In genomic region chr14:95659552-95659951, GRCm38 (mm10) we compare ENCODE assay signal across 15 mouse cellular contexts.
"Had no signal": no experiment of that assay in that cellular context is flagged by ENCODE, and none has a peak within 500 bp of the region (broad histone marks: within the 10 kb centered on the region; RNA-seq: fewer than 3 reads in every experiment).

No protein-coding gene starts in this region.

- H3K4me1 ChIP-seq: neural tube, embryonic 12.5 days; neural tube, embryonic 13.5 days; neural tube, embryonic 15.5 days; stomach, embryonic 15.5 days had no signal

- H3K9ac ChIP-seq: neural tube, embryonic 12.5 days; neural tube, embryonic 13.5 days; neural tube, embryonic 15.5 days; stomach, embryonic 15.5 days had no signal

- H3K27ac ChIP-seq: neural tube, embryonic 12.5 days; neural tube, embryonic 13.5 days; neural tube, embryonic 15.5 days; stomach, embryonic 15.5 days; stomach, postnatal 0 days had no signal

- DNase-seq: right cerebral cortex, adult 18-20 months; right cerebral cortex, postnatal 14 days; right cerebral cortex, postnatal 25 days; right cerebral cortex, postnatal 4 days; thymus, adult 18-20 months; thymus, adult 2 months; thymus, postnatal 14 days; thymus, postnatal 25 days; thymus, postnatal 36 days; thymus, postnatal 4 days had no signal

- H3K4me3 ChIP-seq: neural tube, embryonic 12.5 days; neural tube, embryonic 13.5 days; neural tube, embryonic 15.5 days; stomach, embryonic 15.5 days had no signal

- H3K9me3 ChIP-seq: neural tube, embryonic 12.5 days; neural tube, embryonic 13.5 days; neural tube, embryonic 15.5 days; stomach, embryonic 15.5 days had no signal

- H3K36me3 ChIP-seq: neural tube, embryonic 12.5 days; neural tube, embryonic 13.5 days; neural tube, embryonic 15.5 days; stomach, embryonic 15.5 days had no signal
